Mouse (Mus musculus) intestine, postnatal 0 days (tissue): Measurements from ENCODE around the gene Fut1. TPM values are rescaled to one million over a fixed set of nuclear protein-coding genes. Genes with fewer than 3 reads are reported as not detected.

ENCODE experiments used
- ATAC-seq: fragments of 200-750 bp; cut with Nextera tagmentation; 2 replicates; pipeline ENCODE4 v1.8.0; 2017; ENCODE audit warnings: mild to moderate bottlenecking, moderate TSS enrichment, moderate library complexity
- H3K27ac ChIP-seq: fragments of 300-500 bp; sonication (generic); 2 replicates; pipeline ENCODE4 v1.5.1; 2014; ENCODE audit warnings: mild to moderate bottlenecking, low read depth, low read length, moderate library complexity
- H3K27me3 ChIP-seq: fragments of 300-500 bp; sonication (generic); replicated peaks from 2 replicates; pipeline ENCODE4 v1.6.1; 2014; ENCODE audit warnings: low read length, mixed read lengths; ENCODE audit not compliant: control insufficient read depth, insufficient read depth
- H3K36me3 ChIP-seq: fragments of 300-500 bp; sonication (generic); 2 replicates; pipeline ENCODE4 v1.6.1; 2014; ENCODE audit warnings: mild to moderate bottlenecking, moderate library complexity; ENCODE audit not compliant: control insufficient read depth, insufficient read depth
- H3K4me1 ChIP-seq: fragments of 300-500 bp; sonication (generic); replicated peaks from 2 replicates; pipeline ENCODE4 v1.6.1; 2014; ENCODE audit warnings: antibody characterized with exemption, low read length, mixed read lengths; ENCODE audit not compliant: control insufficient read depth, insufficient read depth
- H3K4me2 ChIP-seq: fragments of 300-500 bp; sonication (generic); replicated peaks from 2 replicates; pipeline ENCODE4 v1.6.1; 2014; ENCODE audit warnings: low read depth, mild to moderate bottlenecking, moderate library complexity
- H3K4me3 ChIP-seq: fragments of 300-500 bp; sonication (generic); 2 replicates; pipeline ENCODE4 v1.5.1; 2014; ENCODE audit warnings: low read depth, low read length
- H3K9ac ChIP-seq: fragments of 300-500 bp; sonication (generic); 2 replicates; pipeline ENCODE4 v1.6.1; 2014; ENCODE audit warnings: mild to moderate bottlenecking, low read depth, low read length
- H3K9me3 ChIP-seq: fragments of 300-500 bp; sonication (generic); 2 replicates; pipeline ENCODE4 v1.6.1; 2016; ENCODE audit warnings: mixed run types; ENCODE audit not compliant: control insufficient read depth
- CTCF ChIP-seq: sonication (generic); IDR thresholded peaks from 2 replicates; pipeline ENCODE4 v1.5.1; 2016; ENCODE audit warnings: low read depth, mild to moderate bottlenecking, control low read depth, antibody characterized with exemption, moderate library complexity
- WGBS: fragments of 180-500 bp; shearing (Covaris S2); extraction: QIAGEN DNeasy Blood & Tissue Kit; methylation state at CpG from one replicate; pipeline ENCODE4 v1.1.7; 2014; 5-methylcytosine and 5-hydroxymethylcytosine counted together
- polyA plus RNA-seq: library from polyadenylated mRNA; unstranded; fragments of >200 nt; fragmentation: Nextera tagmentation; extraction: Ambion mirVana; gene quantifications from 2 replicates; pipeline ENCODE4 v1.2.1, GENCODE M21; 2015

The Fut1 gene
- polyA plus RNA-seq, 1 experiment from 2014 or later: 0.23 TPM

DNA sequence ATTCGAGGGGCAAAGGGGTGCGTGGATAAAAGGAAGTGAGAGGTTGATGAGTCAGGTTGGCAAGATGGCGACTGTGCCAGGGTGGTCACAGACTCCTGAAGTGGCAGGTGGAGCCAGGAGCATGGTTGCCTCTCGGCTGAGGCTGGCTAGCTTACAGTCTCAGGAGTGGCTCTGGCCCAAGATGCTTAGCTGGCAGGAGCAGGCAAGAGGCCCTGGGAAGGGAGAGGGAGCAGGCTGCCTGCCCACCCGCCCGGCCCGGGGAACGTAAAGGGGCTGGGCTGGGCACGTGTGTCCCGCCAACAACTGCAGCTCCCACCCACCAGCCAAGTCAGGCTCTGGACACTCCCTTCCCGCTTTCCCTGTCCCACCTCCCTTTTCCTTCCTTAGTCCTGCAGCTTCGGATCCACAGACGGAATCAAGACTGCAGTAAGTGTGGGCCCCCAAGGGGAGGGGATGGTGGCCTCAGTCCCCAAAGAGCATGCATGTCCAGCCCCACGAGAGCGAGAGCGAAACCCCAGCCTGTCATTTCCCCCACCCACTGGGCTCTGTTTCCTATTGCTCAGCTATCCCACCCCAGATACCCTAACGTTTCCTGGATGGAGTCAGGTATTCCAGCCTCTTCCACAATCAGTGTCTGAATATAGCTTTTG, 24.4 kb downstream of the Fut1 start:
- Histone ChIP-seq H3K27ac (no peak overlapping the region), H3K9me3 (no peaks in the 10 kb centered on the region), H3K4me1 (no peaks in the 10 kb centered on the region), H3K36me3 (0 out of 2 replicates have a peak, but pooled peaks cover 2% of the 10 kb centered on the region), H3K4me3 (peak overlapping the region; percentile 2; the same call in 1 of the 2 replicates), H3K4me2 (peak overlapping the region; percentile 35), H3K9ac (no peak overlapping the region), H3K27me3 (peaks cover 43% of the 10 kb centered on the region; the same call in 1 of the 2 replicates)
- WGBS: 51% methylated on average over 17 of the region's 17 CpGs
- TF ChIP-seq CTCF: no peak
- no peak for ATAC-seq

DNA sequence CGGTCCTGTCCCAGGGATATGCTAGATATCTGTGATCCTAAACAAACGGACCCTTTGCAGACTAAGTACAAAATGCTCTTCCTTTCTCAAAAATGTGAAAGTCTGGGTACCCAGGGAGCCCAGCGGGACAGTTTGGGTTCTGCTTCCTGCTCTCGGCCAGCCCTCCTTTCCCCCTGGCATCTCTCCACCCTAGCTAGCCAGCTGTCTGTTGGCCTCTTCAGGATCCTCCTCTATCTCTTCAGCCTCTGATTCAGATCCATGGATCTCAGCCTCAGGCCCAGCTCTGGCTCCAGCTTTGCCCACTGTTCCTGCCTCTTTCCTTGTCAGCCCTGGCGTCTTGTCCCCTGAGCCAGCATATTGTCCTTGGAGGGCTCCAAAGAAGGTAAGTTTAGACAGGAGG, 25.0 kb downstream of the Fut1 start:
- 62% methylated on average over 5 of the region's 5 CpGs for WGBS
- ATAC-seq: no peak
- Histone ChIP-seq H3K4me3 (peak overlapping the region; percentile 2; the same call in 1 of the 2 replicates), H3K9ac (no peak overlapping the region), H3K4me1 (no peaks in the 10 kb centered on the region), H3K27me3 (peaks cover 43% of the 10 kb centered on the region; the same call in 1 of the 2 replicates), H3K27ac (no peak overlapping the region), H3K9me3 (no peaks in the 10 kb centered on the region), H3K36me3 (no peaks in the 10 kb centered on the region), H3K4me2 (peak overlapping the region; percentile 35)
- no peak for TF ChIP-seq CTCF

DNA sequence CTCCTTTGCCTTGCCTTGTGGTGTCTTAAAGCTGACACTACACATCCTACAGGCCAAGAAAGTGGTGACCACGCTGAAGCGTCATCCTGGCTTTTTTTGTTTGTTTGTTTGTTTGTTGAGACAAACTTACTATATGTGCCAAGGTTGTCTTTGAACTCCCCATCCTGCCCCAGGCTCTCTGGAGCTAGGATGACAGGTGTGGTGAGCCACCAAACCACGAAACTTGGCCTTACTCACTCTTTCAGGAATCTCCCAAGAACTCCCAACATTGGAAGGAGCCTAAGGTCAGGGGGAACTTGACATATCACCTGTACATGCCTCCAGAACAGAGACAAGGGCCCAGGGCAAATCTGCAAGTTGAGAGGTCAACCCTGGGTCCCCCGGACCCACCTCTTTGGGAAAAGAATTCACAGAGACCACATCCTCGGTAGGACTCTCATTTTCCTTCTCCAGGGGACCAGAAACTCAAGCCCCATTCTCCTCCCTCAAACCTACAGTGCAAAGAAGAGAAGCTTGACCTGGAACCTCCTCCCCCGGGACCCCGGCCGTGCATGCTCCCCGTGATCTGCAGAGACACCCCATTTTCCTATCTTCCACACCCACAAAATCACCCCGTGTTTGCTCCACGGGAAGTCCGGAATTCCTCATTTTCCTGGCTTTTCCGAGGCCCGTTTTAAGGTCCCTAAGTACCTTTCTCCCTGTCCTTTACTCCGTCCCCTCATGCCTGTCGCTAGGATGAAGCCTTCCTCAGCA, 25.6 kb downstream of the Fut1 start:
- H3K9me3 ChIP-seq: no peaks in the 10 kb centered on the region
- peak overlapping the region; percentile 56 for H3K4me2 ChIP-seq
- H3K4me3 ChIP-seq: peak overlapping the region; percentile 25
- no peak for TF ChIP-seq CTCF
- 0 out of 2 replicates have a peak overlapping the region, but pooled peaks have one; percentile 19 for H3K9ac ChIP-seq
- no peak for ATAC-seq
- H3K4me1 ChIP-seq: no peaks in the 10 kb centered on the region
- WGBS: 42% methylated on average over 16 of the region's 16 CpGs
- H3K36me3 ChIP-seq: no peaks in the 10 kb centered on the region
- H3K27ac ChIP-seq: peak overlapping the region; percentile 51; the same call in 1 of the 2 replicates
- peaks cover 43% of the 10 kb centered on the region; the same call in 1 of the 2 replicates for H3K27me3 ChIP-seq

DNA sequence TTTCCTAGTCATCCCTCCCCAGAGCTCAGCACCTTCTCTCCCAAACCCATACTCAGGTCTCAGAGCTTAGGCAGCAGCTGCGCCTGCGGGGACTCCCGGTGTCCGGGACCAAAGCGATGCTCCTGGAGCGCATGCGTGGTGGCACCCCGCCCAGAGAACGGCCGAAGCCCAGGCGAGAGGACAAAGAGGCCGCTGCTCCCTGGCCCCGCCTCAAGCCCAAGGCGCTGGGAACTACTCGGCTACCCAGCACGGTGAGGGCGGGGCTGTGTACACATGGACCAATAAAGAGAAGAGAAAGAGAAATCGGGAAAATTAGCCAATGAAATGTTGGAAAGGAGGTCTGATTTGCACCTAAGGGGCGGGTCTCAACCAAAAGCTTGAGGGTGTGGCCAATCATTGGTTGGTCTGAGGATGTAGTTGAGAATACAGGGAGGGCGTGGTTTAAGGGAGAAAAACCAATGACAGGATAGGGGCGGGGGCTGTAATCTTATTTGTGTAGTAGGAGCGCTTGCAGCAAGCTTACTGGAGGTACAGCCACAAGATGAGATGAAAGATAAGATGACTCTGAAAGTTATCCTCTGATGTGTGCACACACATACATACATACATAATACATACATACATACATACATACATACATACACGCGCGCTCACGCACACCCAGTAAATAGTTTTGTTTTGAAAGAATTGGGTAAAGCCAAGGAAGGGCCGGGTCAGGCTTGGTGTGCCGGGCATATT, 26.5 kb downstream of the Fut1 start:
- 7% methylated on average over 28 of the region's 28 CpGs for WGBS
- Histone ChIP-seq H3K9me3 (no peaks in the 10 kb centered on the region), H3K27me3 (peaks cover 43% of the 10 kb centered on the region; the same call in 1 of the 2 replicates), H3K27ac (peak overlapping the region; percentile 77), H3K36me3 (no peaks in the 10 kb centered on the region), H3K4me1 (no peaks in the 10 kb centered on the region), H3K9ac (peak overlapping the region; percentile 22; the same call in 1 of the 2 replicates), H3K4me3 (peak overlapping the region; percentile 25), H3K4me2 (peak overlapping the region; percentile 56)
- no peak for TF ChIP-seq CTCF
- ATAC-seq: peak; percentile 82

DNA sequence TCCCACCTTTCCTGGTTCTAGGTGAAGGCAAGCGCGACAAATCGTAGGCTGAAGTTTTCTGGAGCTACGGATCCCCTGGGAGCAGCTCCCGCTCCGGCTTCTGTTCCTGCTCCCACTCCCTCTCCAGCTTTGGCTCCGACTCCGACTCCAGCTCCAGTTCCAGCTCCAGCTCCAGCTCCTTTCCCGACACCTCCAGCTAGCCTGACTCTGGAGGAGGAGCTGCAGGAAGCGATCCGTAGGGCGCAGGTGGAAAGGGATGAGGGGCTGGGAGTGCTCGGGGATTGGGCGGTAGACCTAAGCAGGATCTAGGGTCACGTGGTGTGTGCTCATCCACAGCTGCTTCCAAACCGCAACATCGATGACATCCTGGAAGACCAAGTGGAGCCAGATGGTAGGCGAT, 27.1 kb downstream of the Fut1 start:
- peak overlapping the region; percentile 56 for H3K4me2 ChIP-seq
- no peak for ATAC-seq
- no peaks in the 10 kb centered on the region for H3K9me3 ChIP-seq
- H3K9ac ChIP-seq: peak overlapping the region; percentile 22; the same call in 1 of the 2 replicates
- TF ChIP-seq CTCF: no peak
- H3K27ac ChIP-seq: peak overlapping the region; percentile 77
- no peaks in the 10 kb centered on the region for H3K36me3 ChIP-seq
- peaks cover 40% of the 10 kb centered on the region; the same call in 1 of the 2 replicates for H3K27me3 ChIP-seq
- peak overlapping the region; percentile 25 for H3K4me3 ChIP-seq
- 21% methylated on average over 18 of the region's 18 CpGs for WGBS
- no peaks in the 10 kb centered on the region for H3K4me1 ChIP-seq
